Comparison of ENCODE assay signal across 8 mouse cellular contexts in genomic region chrX:162158142-162158541, GRCm38 (mm10). TPM values are rescaled to one million over a fixed set of nuclear protein-coding genes. Genes with fewer than 3 reads are reported as not detected.
DNase-seq lines count a peak whose midpoint lies in the region; ATAC-seq lines count a peak whose summit lies in the region.

No protein-coding gene starts in this region.

- DNase-seq in cerebellum, adult 11-12 months: peak; percentile 3
- peak; percentile 19 for DNase-seq in brain, adult 2 months (ENCODE audit: low read depth, low spot score)
- peak; percentile 4 for DNase-seq in heart, postnatal 4 days
- peak; percentile 23 for DNase-seq in limb, embryonic 11.5 days (ENCODE audit: low spot score)
- no peak for DNase-seq in ovary, postnatal 10 days (ENCODE audit: low spot score)
- no peak for DNase-seq in spleen, adult 18-20 months
- DNase-seq in left cerebral cortex, postnatal 14 days (ENCODE audit: low spot score in 2 of 2): no peak

- no peak for ATAC-seq in cerebellum, adult (ENCODE audit: insufficient number of reproducible peaks, low FRiP score, low TSS enrichment)
- ATAC-seq in limb, embryonic 11.5 days (ENCODE audit: insufficient number of reproducible peaks, low FRiP score, low TSS enrichment, low read depth): no peak

- H3K4me3 ChIP-seq in limb, embryonic 11.5 days (ENCODE audit: low read depth, low read length): peak overlapping the region; percentile 49

- no peaks in the 10 kb centered on the region for H3K4me1 ChIP-seq in limb, embryonic 11.5 days (ENCODE audit: control insufficient read depth, insufficient read depth, low read length)

- H3K9ac ChIP-seq in limb, embryonic 11.5 days (ENCODE audit: low read length): peak overlapping the region; percentile 53; the same call in 1 of the 2 replicates

- H3K4me2 ChIP-seq in limb, embryonic 11.5 days (ENCODE audit: low read depth, severe bottlenecking): peak overlapping the region; percentile 69

- 51% methylated on average over 5 of the region's 5 CpGs for WGBS in limb, embryonic 11.5 days

- H3K36me3 ChIP-seq in limb, embryonic 11.5 days (ENCODE audit: control insufficient read depth, insufficient read depth, low read length): no peaks in the 10 kb centered on the region

- intact Hi-C loops in left cerebral cortex, postnatal 14 days (cut with DNase I): no loop called here

- no peak overlapping the region for H3K27ac ChIP-seq in limb, embryonic 11.5 days (replicated peaks; ENCODE audit: low read depth, low read length)

- no peaks in the 10 kb centered on the region for H3K9me3 ChIP-seq in limb, embryonic 11.5 days (ENCODE audit: control insufficient read depth, low read length)

- H3K27me3 ChIP-seq in limb, embryonic 11.5 days (ENCODE audit: control insufficient read depth, insufficient read depth, low read length): peaks cover 27% of the 10 kb centered on the region

RNA-seq across cellular contexts. Expression of gene Nhs, which starts 1.4 kb away (rescaled TPM):
- 1 to 10 TPM; 1.6 to 2.0 TPM for total RNA-seq in heart, postnatal 4 days (2021)
- 3.1 and 4.1 TPM in 2 replicates for polyA plus RNA-seq in limb, embryonic 11.5 days (2014; fragmentation: Nextera tagmentation; extraction: Ambion mirVana)
- 1 to 10 TPM; 4.4 to 5.0 TPM for total RNA-seq in left cerebral cortex, postnatal 14 days (2021)

Comparison
In these comparisons a context has a peak if more than half of its experiments do, and no peak if none do; other contexts are left out.
1. DNase-seq: peak in cerebellum, adult 11-12 months (single experiment), brain, adult 2 months (single experiment), heart, postnatal 4 days (single experiment) and limb, embryonic 11.5 days (single experiment); none in ovary, postnatal 10 days (single experiment), spleen, adult 18-20 months (0 of 2) and left cerebral cortex, postnatal 14 days (0 of 2).